Mouse (Mus musculus) embryonic fibroblast, embryonic 13.5 days (primary cell): Measurements from ENCODE around the gene Ms4a4d. TPM values are rescaled to one million over a fixed set of nuclear protein-coding genes. Genes with fewer than 3 reads are reported as not detected.

ENCODE experiments used
- H3K27ac ChIP-seq: 2 replicates; pipeline ENCODE4 v1.5.1; 2012; ENCODE audit warnings: low read length, control low read depth, inconsistent platforms; ENCODE audit not compliant: insufficient read depth
- H3K4me1 ChIP-seq: 2 replicates; pipeline ENCODE4 v1.6.1; 2011; ENCODE audit warnings: low read length; ENCODE audit not compliant: control insufficient read depth, insufficient read depth
- H3K4me3 ChIP-seq: 2 replicates; pipeline ENCODE4 v1.5.1; 2011; ENCODE audit warnings: mild to moderate bottlenecking, control low read depth, low read length; ENCODE audit not compliant: insufficient read depth
- CTCF ChIP-seq: IDR thresholded peaks from 2 replicates; pipeline ENCODE4 v1.5.1; 2011; ENCODE audit warnings: mild to moderate bottlenecking, control low read depth, low read length, moderate library complexity, borderline replicate concordance; ENCODE audit not compliant: insufficient read depth
- POLR2A ChIP-seq: IDR thresholded peaks from 2 replicates; pipeline ENCODE4 v1.6.1; 2011; ENCODE audit warnings: low read depth, mild to moderate bottlenecking, control low read depth, low read length, moderate library complexity
- polyA plus RNA-seq: library from polyadenylated mRNA; stranded (reverse); fragments of >200 nt; gene quantifications from 2 replicates; pipeline ENCODE4 v1.2.4, GENCODE M21; 2011; ENCODE audit warnings: low read depth; ENCODE audit not compliant: missing spikeins, insufficient read length

Gene Ms4a4d
- polyA plus RNA-seq, 1 experiment = 1.0 TPM

GRCm38 (mm10) chr19:11574965-11575364 lies 38.4 kb downstream of the Ms4a4d start:
- TF ChIP-seq POLR2A (no peak), CTCF (no peak)
- Histone ChIP-seq H3K4me1 (no peaks in the 10 kb centered on the region), H3K27ac (no peak overlapping the region), H3K4me3 (no peak overlapping the region)

- TF ChIP-seq POLR2A (no peak), CTCF (no peak)
- Histone ChIP-seq H3K27ac (no peak overlapping the region), H3K4me3 (no peak overlapping the region), H3K4me1 (no peaks in the 10 kb centered on the region; the same call in 1 of the 2 replicates)
Measured at GRCm38 (mm10) chr19:11589205-11589604, 52.6 kb downstream of the Ms4a4d start.

GRCm38 (mm10) chr19:11589891-11590449 lies 53.4 kb downstream of the Ms4a4d start:
- Histone ChIP-seq H3K27ac (no peak overlapping the region), H3K4me3 (no peak overlapping the region), H3K4me1 (no peaks in the 10 kb centered on the region; the same call in 1 of the 2 replicates)
- TF ChIP-seq POLR2A (no peak), CTCF (no peak)

- Histone ChIP-seq H3K4me1 (no peaks in the 10 kb centered on the region), H3K27ac (no peak overlapping the region), H3K4me3 (no peak overlapping the region)
- TF ChIP-seq POLR2A = no peak
- no peak for TF ChIP-seq CTCF
Measured at GRCm38 (mm10) chr19:11601349-11601748, 64.7 kb downstream of the Ms4a4d start.

GRCm38 (mm10) chr19:11602026-11602425 lies 65.4 kb downstream of the Ms4a4d start:
- 0 out of 2 replicates have a peak, but pooled peaks have one; percentile 36 for TF ChIP-seq CTCF
- no peak for TF ChIP-seq POLR2A
- Histone ChIP-seq H3K27ac (no peak overlapping the region), H3K4me3 (no peak overlapping the region), H3K4me1 (no peaks in the 10 kb centered on the region)

GRCm38 (mm10) chr19:11604603-11605002 lies 68.0 kb downstream of the Ms4a4d start, which contains the start of gene Ms4a6d:
Gene Ms4a6d, minus strand, starts transcription at chr19:11604849.
- H3K4me1 ChIP-seq = no peaks in the 10 kb centered on the region
- no peak within 1 kb of the TSS for H3K27ac ChIP-seq
- no peak within 1 kb of the TSS for H3K4me3 ChIP-seq
- TF ChIP-seq CTCF (no peak), POLR2A (no peak)

Other genes with a start within 250 kb of the Ms4a4d start
- gene Ms4a14, start 222.3 kb upstream of the Ms4a4d start, polyA plus RNA-seq = 0.37 TPM in 1 of 2 replicates, not detected in the other
- 0.55 and 5.0 TPM in 2 replicates for gene Ms4a7, start 200.7 kb upstream of the Ms4a4d start, polyA plus RNA-seq
- not detected in 2 replicates for gene Ms4a4a, start 161.3 kb upstream of the Ms4a4d start, polyA plus RNA-seq
- gene Ms4a4c, start 132.0 kb upstream of the Ms4a4d start, polyA plus RNA-seq = not detected in 2 replicates
- not detected in 2 replicates for gene Ms4a4b, start 93.2 kb upstream of the Ms4a4d start, polyA plus RNA-seq
- 3.0 TPM in 1 of 2 replicates, not detected in the other for gene Ms4a6c, start 67.4 kb upstream of the Ms4a4d start, polyA plus RNA-seq
- not detected in 2 replicates for gene Gm8369, start 50.9 kb upstream of the Ms4a4d start, polyA plus RNA-seq
- gene Ms4a6b, start 20.3 kb upstream of the Ms4a4d start, polyA plus RNA-seq = 1.1 TPM in 1 of 2 replicates, not detected in the other
- 0.67 and 2.2 TPM in 2 replicates for gene Ms4a6d, start 68.0 kb downstream of the Ms4a4d start, polyA plus RNA-seq
- not detected in 2 replicates for gene Ms4a2, start 86.9 kb downstream of the Ms4a4d start, polyA plus RNA-seq
- gene Ms4a3, start 104.0 kb downstream of the Ms4a4d start, polyA plus RNA-seq = not detected in 2 replicates
- not detected in 2 replicates for gene Oosp2, start 123.8 kb downstream of the Ms4a4d start, polyA plus RNA-seq
- not detected in 2 replicates for gene Oosp1, start 154.3 kb downstream of the Ms4a4d start, polyA plus RNA-seq
- gene Oosp3, start 160.3 kb downstream of the Ms4a4d start, polyA plus RNA-seq = not detected in 2 replicates
- not detected in 2 replicates for gene Gif, start 210.8 kb downstream of the Ms4a4d start, polyA plus RNA-seq
- 29.2 and 34.4 TPM in 2 replicates for gene Mrpl16, start 233.6 kb downstream of the Ms4a4d start, polyA plus RNA-seq